Mouse (Mus musculus) hindbrain, embryonic 13.5 days (tissue): ENCODE data around the gene 2310022A10Rik. TPM values are rescaled to one million over a fixed set of nuclear protein-coding genes. Genes with fewer than 3 reads are reported as not detected.

Experiments used
- polyA plus RNA-seq: library from polyadenylated mRNA; unstranded; fragments of >200 nt; fragmentation: Nextera tagmentation; extraction: Ambion mirVana; gene quantifications from 2 replicates; pipeline ENCODE4 v1.2.1, GENCODE M21; 2015

Gene 2310022A10Rik
- polyA plus RNA-seq, 1 experiment from 2014 or later: 32.1 TPM

Other genes starting within 250 kb of the 2310022A10Rik start
- gene Ltbp4, start 215.5 kb upstream of the 2310022A10Rik start, polyA plus RNA-seq: 5.4 and 6.0 TPM in 2 replicates
- gene Shkbp1, start 197.2 kb upstream of the 2310022A10Rik start, polyA plus RNA-seq: 61.8 and 62.5 TPM in 2 replicates
- gene Gm20479, start 195.8 kb upstream of the 2310022A10Rik start, polyA plus RNA-seq: not detected in 2 replicates
- gene Sptbn4, start 105.5 kb upstream of the 2310022A10Rik start, polyA plus RNA-seq: 2.2 and 2.6 TPM in 2 replicates
- 18.7 and 19.3 TPM in 2 replicates for gene Blvrb, start 105.3 kb upstream of the 2310022A10Rik start, polyA plus RNA-seq
- gene Sertad3, start 79.5 kb upstream of the 2310022A10Rik start, polyA plus RNA-seq: 13.0 and 13.4 TPM in 2 replicates
- gene Sertad1, start 66.3 kb upstream of the 2310022A10Rik start, polyA plus RNA-seq: 10.7 and 11.8 TPM in 2 replicates
- 1.4 and 1.5 TPM in 2 replicates for gene Prx, start 53.9 kb upstream of the 2310022A10Rik start, polyA plus RNA-seq
- gene Hipk4, start 30.0 kb upstream of the 2310022A10Rik start, polyA plus RNA-seq: 0.77 and 0.79 TPM in 2 replicates
- 126 TPM in 2 replicates for gene Pld3, start within 50 bp of the 2310022A10Rik start, polyA plus RNA-seq
- gene Akt2, start 38.3 kb downstream of the 2310022A10Rik start, polyA plus RNA-seq: 68.0 and 71.0 TPM in 2 replicates
- 50.2 and 52.0 TPM in 2 replicates for gene Ttc9b, start 100.7 kb downstream of the 2310022A10Rik start, polyA plus RNA-seq
- gene Map3k10, start 121.4 kb downstream of the 2310022A10Rik start, polyA plus RNA-seq: 13.0 and 13.2 TPM in 2 replicates
- gene Zfp607b, start 136.1 kb downstream of the 2310022A10Rik start, polyA plus RNA-seq: 10.8 and 12.1 TPM in 2 replicates
- 125 and 134 TPM in 2 replicates for gene Zfp60, start 178.2 kb downstream of the 2310022A10Rik start, polyA plus RNA-seq